Mouse (Mus musculus) heart, postnatal 36 days (tissue): ENCODE measurements around the gene Lrp10. TPM values are rescaled to one million over a fixed set of nuclear protein-coding genes. Genes with fewer than 3 reads are reported as not detected.

Source experiments
- DNase-seq, 2 experiments: peaks; one replicate each; pipeline ENCODE4 v3.0.0; 2021 to 2022
- intact Hi-C: fragments of 180-260 bp; cut with DNase I; formaldehyde crosslinking; loops from one replicate; pipeline ENCODE4 v1.15.1; 2025
- total RNA-seq, 2 experiments: library from RNA; stranded (reverse); gene quantifications; 2 replicates each; pipeline ENCODE4 v1.2.3; 2021

The Lrp10 gene
- total RNA-seq, 2 experiments from 2014 or later: 55.5 to 57.6 TPM

DNA sequence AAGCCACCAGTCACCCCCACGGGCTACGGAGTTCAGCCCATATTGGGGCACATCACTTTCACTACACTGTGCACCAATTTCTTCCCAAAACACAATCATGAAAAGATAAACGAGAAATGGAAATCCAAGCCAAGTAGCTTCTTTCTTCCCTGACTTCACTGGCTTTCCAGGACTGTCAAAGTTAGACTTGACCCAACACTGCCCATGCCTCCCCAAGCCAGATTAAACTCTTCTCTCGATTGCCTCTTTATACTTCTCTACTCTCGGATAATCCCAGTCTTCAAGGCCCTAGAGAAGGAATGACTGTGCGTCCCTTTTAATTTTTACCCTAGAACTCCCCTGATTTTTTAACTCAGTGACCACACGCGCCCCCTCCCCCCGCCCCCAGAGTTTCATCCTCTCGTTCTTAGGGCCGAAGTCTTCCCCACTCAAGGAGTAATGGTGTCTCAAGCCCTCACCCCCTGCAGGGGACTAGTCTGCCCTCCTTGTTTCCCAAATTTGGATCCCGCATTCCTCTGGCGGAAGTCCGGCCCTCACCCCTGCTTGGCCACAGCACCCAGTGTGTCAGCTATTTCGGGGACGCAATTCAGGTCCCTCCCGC, 52.9 kb downstream of the Lrp10 start:
- no peak for DNase-seq

More for the DNA sequence above, 52.9 kb downstream of the Lrp10 start:
- intact Hi-C loops: loop anchor here (2.0 to 5.0 kb wide), 3 partner anchors 52 to 265 kb away; partner anchors contain the start of genes Abhd4, Dad1 and Lrp10

Other genes with a start within 250 kb of the Lrp10 start
- 100 to 1,000 TPM in 1 of 2 experiments, 10 to 100 TPM in 1; 96.6 to 101 TPM for gene Dad1, start 210.0 kb upstream of the Lrp10 start, total RNA-seq
- 10 to 100 TPM; 52.2 to 59.7 TPM for gene Abhd4, start 209.9 kb upstream of the Lrp10 start, total RNA-seq
- gene Olfr49, start 179.2 kb upstream of the Lrp10 start, total RNA-seq: not detected
- gene Oxa1l, start 103.3 kb upstream of the Lrp10 start, total RNA-seq: 10 to 100 TPM; 97.2 to 98.9 TPM
- 1 to 10 TPM; 4.1 to 6.1 TPM for gene Slc7a7, start 46.4 kb upstream of the Lrp10 start, total RNA-seq
- gene Mrpl52, start 37.2 kb upstream of the Lrp10 start, total RNA-seq: 100 to 1,000 TPM; 118 to 126 TPM
- gene Mmp14, start 32.5 kb upstream of the Lrp10 start, total RNA-seq: 10 to 100 TPM; 12.6 to 19.1 TPM
- not detected for gene Rem2, start 12.0 kb downstream of the Lrp10 start, total RNA-seq
- 10 to 100 TPM; 30.3 to 37.7 TPM for gene Prmt5, start 53.4 kb downstream of the Lrp10 start, total RNA-seq
- gene Haus4, start 90.5 kb downstream of the Lrp10 start, total RNA-seq: 1 to 10 TPM; 3.2 to 4.1 TPM
- 1 to 10 TPM; 6.1 to 6.4 TPM for gene Ajuba, start 113.4 kb downstream of the Lrp10 start, total RNA-seq
- 1 to 10 TPM; 4.0 to 5.9 TPM for gene 4931414P19Rik, start 141.9 kb downstream of the Lrp10 start, total RNA-seq
- gene Psmb5, start 153.9 kb downstream of the Lrp10 start, total RNA-seq: 100 to 1,000 TPM; 185 to 191 TPM
- gene Psmb11, start 157.3 kb downstream of the Lrp10 start, total RNA-seq: not detected
- gene Gm17606, start 176.8 kb downstream of the Lrp10 start, total RNA-seq: not detected
- under 1 TPM; 0.27 to 0.44 TPM for gene Cdh24, start 177.2 kb downstream of the Lrp10 start, total RNA-seq
- 10 to 100 TPM; 14.5 to 16.1 TPM for gene 1700123O20Rik, start 222.1 kb downstream of the Lrp10 start, total RNA-seq
- gene Acin1, start 222.8 kb downstream of the Lrp10 start, total RNA-seq: 10 to 100 TPM; 72.2 to 80.2 TPM
- not detected for gene Gm29776, start 234.7 kb downstream of the Lrp10 start, total RNA-seq
- not detected for gene Cebpe, start 248.0 kb downstream of the Lrp10 start, total RNA-seq